In the genomic region with DNA sequence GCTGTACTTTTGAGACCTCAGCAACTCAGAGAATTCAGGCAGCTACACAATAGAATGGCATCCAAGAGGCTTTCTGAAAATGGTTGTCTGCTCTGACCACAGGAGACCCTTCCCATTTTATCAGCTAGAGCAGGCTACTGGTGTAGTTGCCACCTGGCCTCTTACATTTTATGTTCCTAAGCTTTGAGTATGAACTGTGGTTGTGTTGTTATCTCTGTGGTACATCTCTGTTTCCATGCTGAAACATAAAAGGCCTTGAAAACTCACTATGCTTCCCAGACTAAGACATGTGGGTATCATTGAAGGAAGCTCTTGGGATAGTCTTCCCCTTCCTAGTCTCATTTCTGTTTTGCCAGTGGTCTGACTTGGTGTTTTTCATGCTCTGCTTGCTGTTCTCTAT, we compare ENCODE assay signal across 19 mouse cellular contexts.
"Had no signal": no experiment of that assay in that cellular context is flagged by ENCODE, and none has a peak within 500 bp of the region (broad histone marks: within the 10 kb centered on the region; RNA-seq: fewer than 3 reads in every experiment).

No protein-coding gene starts in this region.

- H3K27ac ChIP-seq: liver, embryonic 14.5 days; midbrain, embryonic 10.5 days; midbrain, embryonic 12.5 days; neural tube, embryonic 13.5 days; neural tube, embryonic 15.5 days had no signal

- H3K4me1 ChIP-seq: midbrain, embryonic 10.5 days; midbrain, embryonic 12.5 days; neural tube, embryonic 13.5 days; neural tube, embryonic 15.5 days had no signal

- DNase-seq: lung, adult 18-20 months; lung, embryonic 14.5 days; lung, postnatal 10 days; lung, postnatal 4 days; midbrain, embryonic 14.5 days; retina, postnatal 1 day; right cerebral cortex, adult 18-20 months; right cerebral cortex, postnatal 25 days; right cerebral cortex, postnatal 4 days; spleen, adult 18-20 months; thymus, adult 18-20 months; thymus, postnatal 25 days had no signal

- H3K27me3 ChIP-seq: midbrain, embryonic 12.5 days; neural tube, embryonic 13.5 days; neural tube, embryonic 15.5 days had no signal

- H3K9ac ChIP-seq: liver, embryonic 14.5 days; lung, embryonic 14.5 days; midbrain, embryonic 12.5 days; neural tube, embryonic 13.5 days; neural tube, embryonic 15.5 days had no signal

- H3K4me2 ChIP-seq: lung, embryonic 14.5 days; midbrain, embryonic 12.5 days; neural tube, embryonic 13.5 days; neural tube, embryonic 15.5 days had no signal

- ATAC-seq: midbrain, embryonic 16.5 days had no signal

- H3K9me3 ChIP-seq: midbrain, embryonic 10.5 days; midbrain, embryonic 12.5 days; neural tube, embryonic 13.5 days; neural tube, embryonic 15.5 days had no signal

- H3K36me3 ChIP-seq: midbrain, embryonic 12.5 days; neural tube, embryonic 15.5 days had no signal

- H3K4me3 ChIP-seq: midbrain, embryonic 10.5 days; midbrain, embryonic 12.5 days; myocyte; neural tube, embryonic 13.5 days; neural tube, embryonic 15.5 days had no signal
